Mouse (Mus musculus) cortical plate, adult 2 months (tissue): Measurements from ENCODE around the gene Dnaja2.

Source experiments
- CTCF ChIP-seq: fragments of 200-500 bp; IDR thresholded peaks from 2 replicates; pipeline ENCODE4 v1.5.1; 2011; ENCODE audit warnings: mild to moderate bottlenecking, control low read depth, low read length; ENCODE audit not compliant: insufficient read depth; ENCODE audit errors: extremely low read depth
- POLR2A ChIP-seq: fragments of 200-500 bp; IDR thresholded peaks from 2 replicates; pipeline ENCODE4 v1.6.1; 2011; ENCODE audit warnings: mild to moderate bottlenecking, low read length, control low read depth; ENCODE audit not compliant: insufficient read depth; ENCODE audit errors: extremely low read depth

- TF ChIP-seq CTCF (no peak), POLR2A (peak; percentile 60; the same call in 1 of the 2 replicates)
These were observed at the start of gene Dnaja2 for GRCm38 (mm10) chr8:85555181-85556145.
